Mouse (Mus musculus) CH12.LX (cell line): ENCODE results near the gene Arhgef19.

Experiments
- CTCF ChIP-seq, 2 experiments: IDR thresholded peaks in 1 of 2; conservative IDR thresholded peaks in 1 of 2; 2 replicates each; pipeline ENCODE4 v1.5.1; 2011 to 2012; ENCODE audit warnings: low read depth in 2 of 2, low read length in 2 of 2, improper control_type of control experiment in 1 of 2, inconsistent platforms in 1 of 2, mild to moderate bottlenecking in 1 of 2, moderate library complexity in 1 of 2
- EP300 ChIP-seq: IDR thresholded peaks from 2 replicates; pipeline ENCODE4 v1.6.1; 2011; ENCODE audit warnings: low read length, improper control_type of control experiment
- IRF4 ChIP-seq: IDR thresholded peaks from 2 replicates; pipeline ENCODE4 v1.6.1; 2014; ENCODE audit warnings: low read depth, mild to moderate bottlenecking, inconsistent platforms, low read length, improper control_type of control experiment
- MAFK ChIP-seq: IDR thresholded peaks from 2 replicates; pipeline ENCODE4 v1.6.1; 2011; ENCODE audit warnings: low read length, improper control_type of control experiment; ENCODE audit not compliant: insufficient replicate concordance
- POLR2A ChIP-seq: IDR thresholded peaks from 2 replicates; pipeline ENCODE4 v1.6.1; 2011; ENCODE audit warnings: low read depth, mild to moderate bottlenecking, improper control_type of control experiment, low read length
- ZNF384 ChIP-seq: IDR thresholded peaks from 2 replicates; pipeline ENCODE4 v1.6.1; 2012; ENCODE audit warnings: low read depth, low read length, improper control_type of control experiment, inconsistent platforms

DNA sequence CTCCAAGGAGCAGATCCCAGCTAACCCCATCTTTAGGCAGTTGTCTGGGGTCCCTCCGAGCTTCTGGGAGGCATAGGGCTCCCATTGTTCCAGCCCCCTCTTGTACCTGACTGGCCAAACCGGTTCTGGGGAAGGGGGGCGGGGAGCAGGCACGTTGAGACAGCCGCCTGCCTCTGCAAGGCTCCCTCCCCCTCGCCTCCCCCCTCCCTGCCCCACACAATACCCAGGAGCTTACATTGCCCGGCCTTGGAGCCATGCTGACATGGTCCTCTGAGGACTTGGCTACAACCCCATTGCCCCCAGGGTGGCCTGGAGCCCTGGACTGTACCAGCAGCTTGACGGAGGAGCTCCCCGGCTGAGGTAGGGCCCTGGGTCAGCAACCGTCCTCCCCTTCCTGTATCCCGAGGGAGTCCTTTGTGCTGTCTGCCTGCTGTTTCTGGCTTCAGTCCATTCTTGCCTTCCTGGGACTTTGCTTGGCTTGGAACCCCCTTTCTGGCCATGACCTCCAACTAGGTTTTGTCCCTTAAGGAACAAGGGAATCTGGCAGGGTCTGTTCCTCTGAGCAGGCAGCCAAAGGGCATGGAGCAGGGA lies 3.4 kb downstream of the Arhgef19 start:
- no peak for TF ChIP-seq POLR2A
- TF ChIP-seq EP300, result no peak
- no peak for TF ChIP-seq CTCF (conservative IDR thresholded peaks at IDR 0.05 in 1 of 2, IDR thresholded peaks at IDR 0.05 in 1 of 2; ENCODE audit: low read depth in 2 of 2, low read length in 2 of 2)
- TF ChIP-seq MAFK, result no peak
- TF ChIP-seq ZNF384, result no peak
- TF ChIP-seq IRF4, result no peak
